Mouse (Mus musculus): ENCODE measurements around the gene Trim5. TPM values are rescaled to one million over a fixed set of nuclear protein-coding genes. Genes with fewer than 3 reads are reported as not detected.
"Not testable (repeated sequence)": the region's sequence is repeated elsewhere in the genome, so short reads cannot be mapped to it uniquely, and the experiment has no call there.

Trim5 gene
- total RNA-seq (2021) = 3.0 and 6.9 TPM in 2 replicates
- long read RNA-seq, experiment 1, partial matches to known transcripts = 0 of 3 reads
- long read RNA-seq, experiment 1, other reads (novel, unspliced or antisense) = 3 of 3 reads
- long read RNA-seq, experiment 2, partial matches to known transcripts = 0 of 4 reads
- long read RNA-seq, experiment 2, other reads (novel, unspliced or antisense) = 4 of 4 reads

GRCm38 (mm10) chr7:104287576-104288443 is at the start of gene Trim5:
Gene Trim5 (minus strand): TSS chr7:104288094.
- peak; percentile 29 for DNase-seq

- not testable (repeated sequence) for DNase-seq
Observed at GRCm38 (mm10) chr7:104335547-104335946, 47.7 kb upstream of the Trim5 start.

- not testable (repeated sequence) for DNase-seq
Observed at GRCm38 (mm10) chr7:104329171-104329570, 41.3 kb upstream of the Trim5 start, which contains the start of gene Trim34b. Gene Trim34b (plus strand): TSS chr7:104329471.

- no peak for DNase-seq
Observed at GRCm38 (mm10) chr7:104322028-104322427, 34.1 kb upstream of the Trim5 start.

- not testable (repeated sequence) for DNase-seq
Observed at GRCm38 (mm10) chr7:104315369-104316080, 27.6 kb upstream of the Trim5 start, which contains the start of gene Trim12a. Gene Trim12a (minus strand): TSS chr7:104315466.

- DNase-seq = peak; percentile 26
Observed at GRCm38 (mm10) chr7:104314796-104315353, 27.0 kb upstream of the Trim5 start.

GRCm38 (mm10) chr7:104291638-104292400 is 3.9 kb upstream of the Trim5 start:
- DNase-seq = no peak

GRCm38 (mm10) chr7:104290641-104291040 is 2.7 kb upstream of the Trim5 start:
- DNase-seq = no peak

GRCm38 (mm10) chr7:104279361-104279760 is 8.5 kb downstream of the Trim5 start:
- not testable (repeated sequence) for DNase-seq

GRCm38 (mm10) chr7:104265335-104265734 is 22.6 kb downstream of the Trim5 start:
- DNase-seq = not testable (repeated sequence)

GRCm38 (mm10) chr7:104260380-104260779 is 27.5 kb downstream of the Trim5 start:
- not testable (repeated sequence) for DNase-seq

GRCm38 (mm10) chr7:104244287-104245181 is 43.4 kb downstream of the Trim5 start, which contains the start of gene Trim34a:
Gene Trim34a (plus strand): TSS chr7:104244457.
- DNase-seq = peak; percentile 76

- DNase-seq = no peak
Observed at GRCm38 (mm10) chr7:104243616-104244015, 44.3 kb downstream of the Trim5 start.

GRCm38 (mm10) chr7:104240857-104241256 is 47.0 kb downstream of the Trim5 start:
- no peak for DNase-seq

GRCm38 (mm10) chr7:104231203-104231602 is 56.7 kb downstream of the Trim5 start:
- DNase-seq = peak; percentile 48

GRCm38 (mm10) chr7:104218701-104219569 is 69.0 kb downstream of the Trim5 start, which contains the start of gene Trim6:
Gene Trim6 (plus strand): TSS chr7:104218793.
- peak; percentile 91 for DNase-seq

- no peak for DNase-seq
Observed at GRCm38 (mm10) chr7:104217881-104218280, 70.0 kb downstream of the Trim5 start.

GRCm38 (mm10) chr7:104216011-104216535 is 71.8 kb downstream of the Trim5 start:
- DNase-seq = no peak

Measured in adrenal gland, postnatal 14 days (tissue).